Mouse (Mus musculus): Measurements from ENCODE around the gene C77080.

The C77080 gene

DNA sequence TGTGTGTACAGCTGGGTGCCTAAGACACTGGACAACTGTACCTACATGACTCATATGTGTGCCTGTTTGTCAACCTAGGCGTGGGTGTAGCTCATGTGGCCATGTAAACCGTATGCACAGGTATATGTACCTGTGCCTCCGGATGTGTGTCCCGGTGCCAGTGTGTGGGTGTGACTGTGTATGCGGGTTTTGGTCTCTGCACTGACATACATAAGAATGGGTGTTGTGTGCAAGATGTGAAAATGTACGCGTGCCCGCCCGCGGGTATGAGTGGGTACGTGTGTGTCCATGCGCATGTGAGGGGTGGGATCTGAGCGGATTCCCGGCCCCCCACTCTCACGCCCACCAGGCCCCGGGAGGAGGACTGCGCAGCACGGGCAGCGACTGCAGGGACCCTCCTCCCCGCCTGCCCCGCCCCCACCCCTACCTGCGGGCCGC lies 22.6 kb downstream of the C77080 start:
- no peak for DNase-seq (ENCODE audit: low read depth)

DNA sequence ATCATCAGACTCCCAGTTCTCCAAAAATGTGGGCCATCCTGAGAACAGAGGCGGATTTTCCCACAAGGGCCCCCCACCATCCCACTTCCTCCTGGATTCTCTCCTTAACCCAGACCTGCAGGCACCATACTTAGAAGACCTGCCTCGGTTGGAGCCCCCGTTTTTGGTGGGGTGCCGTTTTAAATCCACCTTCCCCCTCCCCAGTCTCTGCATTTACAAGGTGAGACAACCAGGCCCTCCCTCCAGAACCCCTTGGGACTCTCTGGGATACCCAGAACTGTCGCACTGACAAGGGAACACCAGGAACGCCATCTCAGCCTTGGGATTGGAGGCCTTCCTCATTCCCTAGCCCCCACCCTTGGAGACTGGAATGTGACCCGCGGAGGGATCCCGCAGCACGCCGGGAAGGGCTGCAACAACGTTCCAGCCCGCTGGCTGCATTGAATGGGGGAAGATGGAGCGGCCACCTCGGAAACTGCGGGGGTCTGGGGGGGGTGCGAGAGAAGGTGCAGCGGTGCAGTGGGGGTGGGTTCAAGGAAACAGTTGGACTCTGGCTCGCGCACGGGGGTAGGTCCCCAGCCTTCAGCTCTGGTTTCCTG lies 23.3 kb downstream of the C77080 start:
- DNase-seq (ENCODE audit: low read depth) = no peak

DNA sequence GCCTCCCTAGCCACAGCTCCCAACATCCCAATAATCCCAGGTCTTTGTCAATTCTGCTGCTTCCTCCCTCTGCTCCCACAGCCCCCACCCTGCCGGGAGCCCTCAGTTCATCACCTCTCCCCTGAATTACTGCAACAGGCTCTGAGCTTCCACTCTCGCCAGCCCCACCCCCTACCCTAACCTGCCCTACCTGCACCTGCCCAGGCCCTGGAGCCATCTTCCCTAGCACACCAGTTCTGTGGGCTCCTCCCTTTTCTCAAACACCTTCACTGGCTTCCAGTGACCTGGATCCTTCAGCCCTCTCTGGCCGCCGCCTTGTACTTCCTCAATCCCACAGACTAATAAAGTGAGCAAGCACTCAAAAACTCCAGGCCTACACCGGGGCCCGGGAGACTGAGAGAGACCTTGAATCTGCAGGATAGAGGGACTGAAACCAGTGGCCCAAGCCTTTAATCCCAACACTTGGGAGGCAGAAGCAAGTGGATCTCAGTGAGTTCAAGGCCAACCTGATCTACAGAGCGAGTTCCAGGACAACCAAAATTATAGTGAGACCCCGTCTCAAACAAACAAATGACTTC lies 24.9 kb downstream of the C77080 start:
- DNase-seq (ENCODE audit: low read depth) = no peak

DNA sequence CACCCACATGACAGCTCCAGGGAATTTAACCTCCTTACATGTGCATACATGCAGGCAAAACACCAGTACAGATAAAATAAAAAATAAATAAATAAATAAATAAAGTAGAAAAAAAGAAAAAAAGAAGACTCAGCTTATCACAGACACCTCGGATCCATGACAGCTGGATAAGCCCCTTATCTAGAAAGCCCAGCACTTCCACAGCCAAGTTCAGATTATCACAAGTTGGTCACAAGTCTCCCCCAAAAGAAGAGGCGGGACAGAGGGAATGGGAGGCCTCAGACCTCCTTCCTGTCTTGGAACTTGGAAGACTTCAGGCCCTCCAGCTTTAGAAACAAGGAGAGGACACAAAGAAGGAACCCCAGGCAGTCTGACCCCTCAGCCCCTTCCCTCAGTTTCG lies 26.1 kb downstream of the C77080 start:
- DNase-seq (ENCODE audit: low read depth) = no peak

DNA sequence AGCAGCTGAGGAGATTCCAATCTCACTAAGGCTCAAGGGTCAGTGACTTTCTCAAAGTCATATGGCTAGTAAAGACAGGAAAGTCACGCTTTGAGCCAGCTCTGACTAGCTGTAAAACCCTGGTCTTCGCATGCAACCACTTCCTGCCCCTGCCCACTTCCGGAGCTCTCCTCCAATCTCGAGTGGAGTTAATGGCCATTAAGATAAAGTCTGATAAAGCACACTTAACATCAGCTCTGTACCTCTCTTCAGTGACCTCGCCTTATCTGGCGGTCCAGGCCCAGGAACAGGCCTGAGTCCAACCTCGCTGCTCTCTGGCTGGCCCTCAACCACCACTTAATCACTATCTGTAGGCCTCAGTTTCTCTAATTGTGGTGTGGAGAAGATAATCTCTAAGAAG lies 26.7 kb downstream of the C77080 start:
- peak; percentile 38 for DNase-seq (ENCODE audit: low read depth)

DNA sequence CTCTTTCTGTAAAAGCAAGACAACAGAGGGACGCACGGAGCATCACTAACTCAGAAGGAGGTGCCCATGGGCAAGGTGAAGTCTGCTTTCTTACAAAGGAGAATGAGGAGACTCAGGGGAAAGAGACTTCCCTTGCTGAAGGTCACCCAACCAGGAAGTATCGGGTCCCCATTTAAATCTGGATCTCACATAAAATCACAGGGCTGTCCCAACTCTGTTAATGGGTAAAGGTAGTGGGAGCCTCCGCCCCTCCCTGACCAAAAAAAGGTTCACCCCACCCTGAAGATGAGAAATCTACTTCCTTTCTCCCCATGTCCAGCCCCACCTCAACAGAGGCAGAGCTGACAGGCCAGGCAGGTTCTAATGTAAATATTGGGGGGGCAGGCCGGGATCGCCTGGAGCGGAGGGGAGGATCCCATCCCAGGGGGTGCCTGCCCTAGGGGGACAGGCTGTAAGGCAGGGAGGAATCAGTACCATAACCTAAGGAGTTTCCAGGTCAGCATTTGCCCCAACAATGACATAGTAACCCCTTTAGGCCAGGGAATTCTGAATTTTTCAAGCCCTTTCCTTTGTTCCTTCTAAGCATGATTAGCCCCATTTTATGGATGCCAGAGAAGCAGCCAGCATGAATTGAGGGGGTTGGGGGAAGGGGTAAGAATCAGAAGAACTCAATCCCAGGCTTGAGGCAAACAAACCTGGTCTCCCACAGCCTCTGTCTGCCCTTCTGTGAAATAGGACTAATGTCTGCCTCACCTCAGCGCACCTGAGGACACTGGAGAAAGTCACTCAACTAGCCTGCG lies 28.4 kb downstream of the C77080 start:
- DNase-seq (ENCODE audit: low read depth) = no peak

DNA sequence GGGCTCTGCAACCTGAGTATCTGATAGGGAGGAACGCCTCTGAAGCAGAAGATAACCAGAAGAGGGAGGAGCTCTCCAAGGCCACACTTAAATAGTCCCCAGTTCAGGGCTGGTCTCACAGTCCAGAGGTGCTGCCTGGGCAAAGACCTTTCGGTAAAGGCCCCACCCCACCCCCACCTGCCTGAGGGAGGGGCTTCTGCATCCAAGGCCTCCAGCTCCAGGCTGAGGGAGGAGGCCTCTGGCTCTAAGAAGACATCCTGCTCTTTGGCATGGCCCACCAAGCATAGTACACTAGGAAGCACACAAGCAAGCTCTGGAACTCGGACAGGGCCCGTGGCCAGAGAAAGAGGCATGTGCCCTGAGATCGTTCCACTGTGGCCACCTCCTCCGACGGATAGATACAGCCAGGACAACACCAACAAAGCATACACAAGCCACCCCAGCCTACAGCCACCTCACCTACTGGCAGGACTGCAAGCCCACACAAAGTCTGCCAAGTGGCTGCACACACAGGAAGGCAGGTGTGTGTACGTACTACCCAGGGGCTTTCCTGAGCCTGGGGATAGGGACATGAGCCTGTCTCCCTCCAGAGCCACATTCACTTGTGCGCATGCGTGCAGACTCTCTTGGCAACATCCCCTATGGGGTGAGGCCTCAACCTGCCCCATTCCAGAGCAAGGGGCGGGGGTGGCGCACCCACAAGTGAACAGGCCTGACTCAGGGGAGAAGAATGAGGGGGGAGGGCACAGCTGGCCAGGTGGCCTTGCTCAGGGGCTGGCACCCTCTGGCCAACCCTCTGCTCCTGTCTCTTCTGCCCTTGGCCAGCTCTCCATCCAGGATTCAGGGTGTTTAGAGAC lies 29.4 kb downstream of the C77080 start:
- no peak for DNase-seq (ENCODE audit: low read depth)

DNA sequence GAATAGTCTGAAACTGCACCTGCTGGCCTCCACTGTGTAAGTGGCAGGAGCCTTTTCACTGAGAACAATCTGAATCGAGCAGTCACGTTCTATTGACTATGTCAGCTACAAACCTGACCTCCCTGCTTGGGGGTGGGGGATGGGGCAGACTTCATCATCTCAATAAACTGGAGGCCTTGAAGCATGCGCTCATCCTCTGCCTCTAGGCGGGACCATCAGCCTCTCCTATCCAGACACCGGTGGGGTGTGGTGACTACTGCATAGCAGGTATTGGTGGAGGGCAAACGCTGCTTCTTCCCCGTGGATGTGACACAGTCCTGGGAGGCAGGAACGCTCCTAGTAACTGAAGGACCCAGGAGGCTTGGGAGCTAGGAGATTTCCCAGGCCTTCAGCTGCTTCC lies 30.3 kb downstream of the C77080 start:
- no peak for DNase-seq (ENCODE audit: low read depth)

DNA sequence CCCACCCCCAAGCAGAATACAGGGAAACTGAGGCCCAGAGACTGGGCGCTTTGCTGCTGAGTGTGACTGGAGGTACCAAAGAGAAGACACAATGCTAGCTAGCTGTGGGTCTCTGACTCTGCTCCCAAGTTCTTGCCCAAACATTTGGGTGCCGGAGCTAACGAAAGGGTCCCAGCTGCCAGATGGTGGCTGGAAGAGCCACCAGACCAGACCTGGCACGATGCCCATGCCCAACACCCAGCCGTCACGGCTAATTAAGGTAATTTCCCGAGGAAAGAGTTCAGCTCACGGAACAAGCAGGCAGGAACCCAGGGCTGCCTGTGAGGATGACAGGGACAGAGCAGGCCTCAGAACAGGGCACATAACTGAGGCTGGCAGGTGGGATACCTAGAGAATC lies 33.2 kb downstream of the C77080 start:
- DNase-seq (ENCODE audit: low read depth) = no peak

DNA sequence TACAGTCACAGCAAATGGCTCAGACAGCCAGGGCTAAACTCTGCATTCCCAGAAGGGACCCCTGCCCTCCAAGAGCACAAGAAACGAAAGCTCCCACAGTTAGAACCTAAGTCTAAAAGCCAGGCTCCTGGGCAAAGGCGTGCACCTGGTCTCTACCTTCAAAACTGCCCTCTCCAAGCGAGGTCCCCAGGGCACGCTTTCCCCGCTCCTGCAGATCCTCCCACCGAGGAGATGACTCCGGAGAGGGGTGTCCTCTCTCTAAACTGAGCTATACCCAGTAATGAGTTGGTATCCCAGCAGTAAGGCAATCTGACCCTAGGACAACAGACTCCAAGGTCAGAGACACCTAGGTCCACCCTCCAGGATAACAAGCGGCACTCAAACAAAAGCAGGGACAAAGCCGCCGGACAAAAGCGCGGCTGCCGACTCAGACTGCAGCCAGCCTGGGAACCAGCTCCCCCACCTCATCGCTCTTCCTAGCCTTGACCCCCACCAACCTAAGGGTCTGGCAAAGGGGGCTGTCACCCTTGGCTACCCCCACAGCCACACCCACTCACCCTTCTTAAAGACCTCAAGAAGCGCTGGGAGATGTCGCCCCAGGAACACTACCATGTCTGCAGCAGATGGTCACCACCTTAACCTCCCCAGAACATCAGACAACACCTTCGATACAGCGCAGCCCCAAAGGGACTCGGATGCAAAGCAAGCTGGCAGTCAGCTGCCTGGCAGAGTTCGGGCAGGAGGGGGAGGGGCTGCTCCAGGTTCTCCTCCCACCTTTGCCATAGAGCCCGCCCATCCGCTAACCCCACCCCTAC lies 33.8 kb downstream of the C77080 start:
- DNase-seq (ENCODE audit: low read depth) = no peak

DNA sequence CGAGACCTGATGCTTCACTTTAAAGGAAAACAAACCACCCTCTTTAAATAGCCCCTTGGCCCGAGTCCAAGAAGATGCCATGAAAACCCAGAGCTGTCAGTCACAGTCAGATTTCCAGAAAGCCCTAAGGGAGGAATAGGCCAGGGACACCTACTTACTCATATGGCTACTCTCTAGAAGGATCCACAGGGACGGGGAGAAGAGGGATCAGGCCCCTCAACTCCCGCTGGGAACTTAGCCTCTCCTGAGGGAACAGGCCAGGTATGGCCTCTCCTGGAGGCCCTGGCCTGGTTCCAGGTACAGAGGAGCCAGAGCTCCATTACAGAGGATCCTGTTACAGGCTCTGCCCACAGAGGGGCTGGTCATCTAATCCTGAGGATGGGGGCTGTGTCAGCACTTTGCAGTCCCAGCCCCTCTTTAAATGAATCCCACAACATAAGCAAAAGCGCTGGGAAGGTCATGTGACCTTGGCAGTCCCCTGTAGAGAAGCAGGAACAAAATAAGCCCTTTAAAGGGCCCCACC lies 34.7 kb downstream of the C77080 start:
- no peak for DNase-seq (ENCODE audit: low read depth)

DNA sequence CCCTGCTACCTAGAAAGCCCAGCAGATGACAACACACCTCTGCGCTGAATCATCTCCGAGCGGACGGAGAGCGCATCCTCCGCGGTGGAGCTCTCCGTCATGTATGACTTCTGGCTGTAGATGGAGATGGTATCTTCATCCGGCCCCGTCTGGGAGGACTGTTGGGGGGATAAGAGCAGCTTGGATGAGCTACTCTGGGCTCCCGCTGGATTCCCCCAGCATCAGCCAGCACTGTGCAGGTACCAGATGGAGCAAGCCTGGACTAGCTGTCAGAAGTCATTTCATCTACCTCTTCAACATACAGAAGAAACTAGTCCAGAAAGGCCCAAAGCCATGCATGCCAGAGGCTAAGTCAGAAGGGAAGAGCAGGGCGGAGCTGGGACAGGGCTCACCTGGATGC lies 35.9 kb downstream of the C77080 start:
- DNase-seq (ENCODE audit: low read depth) = no peak

DNA sequence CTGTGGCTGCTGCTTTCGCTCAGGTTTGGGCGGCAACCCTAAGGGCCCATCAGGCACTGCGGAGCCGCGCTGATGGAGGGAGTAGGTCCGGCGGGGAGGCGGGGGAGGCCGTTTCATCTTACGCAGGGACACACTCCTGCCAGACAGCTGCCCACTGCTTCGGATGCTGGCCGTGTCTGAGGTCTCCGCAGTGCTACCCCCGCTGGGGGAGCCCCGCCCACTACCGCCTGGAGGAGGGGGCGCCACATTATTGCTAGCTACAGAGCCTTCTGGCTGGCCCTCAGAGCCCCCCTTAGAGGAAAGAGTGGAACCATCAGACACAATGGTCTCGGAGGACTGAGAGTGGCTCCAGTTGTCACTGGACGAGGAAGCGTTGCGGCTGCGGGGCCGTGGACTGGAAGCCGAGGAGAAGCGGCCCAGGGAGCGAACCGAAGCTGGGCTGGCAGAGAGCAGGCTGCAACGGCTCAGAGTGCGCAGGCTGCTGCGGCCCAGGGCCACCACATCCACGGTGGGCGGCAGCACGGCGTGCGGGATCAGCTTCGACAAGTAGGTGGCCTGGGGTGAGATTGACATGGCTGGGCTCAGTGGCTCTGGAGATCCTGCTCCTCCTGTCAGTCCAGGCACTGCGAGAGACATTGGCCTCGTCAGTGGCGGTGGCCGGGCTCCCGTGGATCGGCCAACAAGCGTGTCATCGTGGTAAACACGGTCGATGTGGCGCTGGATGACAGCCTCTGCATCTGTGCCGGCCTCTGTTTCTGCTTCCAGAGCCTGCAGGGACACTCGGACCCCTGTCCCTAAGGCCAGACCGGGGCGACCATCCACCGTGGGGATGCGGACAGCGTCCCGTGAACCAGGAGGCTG lies 37.6 kb downstream of the C77080 start:
- DNase-seq (ENCODE audit: low read depth) = no peak

DNA sequence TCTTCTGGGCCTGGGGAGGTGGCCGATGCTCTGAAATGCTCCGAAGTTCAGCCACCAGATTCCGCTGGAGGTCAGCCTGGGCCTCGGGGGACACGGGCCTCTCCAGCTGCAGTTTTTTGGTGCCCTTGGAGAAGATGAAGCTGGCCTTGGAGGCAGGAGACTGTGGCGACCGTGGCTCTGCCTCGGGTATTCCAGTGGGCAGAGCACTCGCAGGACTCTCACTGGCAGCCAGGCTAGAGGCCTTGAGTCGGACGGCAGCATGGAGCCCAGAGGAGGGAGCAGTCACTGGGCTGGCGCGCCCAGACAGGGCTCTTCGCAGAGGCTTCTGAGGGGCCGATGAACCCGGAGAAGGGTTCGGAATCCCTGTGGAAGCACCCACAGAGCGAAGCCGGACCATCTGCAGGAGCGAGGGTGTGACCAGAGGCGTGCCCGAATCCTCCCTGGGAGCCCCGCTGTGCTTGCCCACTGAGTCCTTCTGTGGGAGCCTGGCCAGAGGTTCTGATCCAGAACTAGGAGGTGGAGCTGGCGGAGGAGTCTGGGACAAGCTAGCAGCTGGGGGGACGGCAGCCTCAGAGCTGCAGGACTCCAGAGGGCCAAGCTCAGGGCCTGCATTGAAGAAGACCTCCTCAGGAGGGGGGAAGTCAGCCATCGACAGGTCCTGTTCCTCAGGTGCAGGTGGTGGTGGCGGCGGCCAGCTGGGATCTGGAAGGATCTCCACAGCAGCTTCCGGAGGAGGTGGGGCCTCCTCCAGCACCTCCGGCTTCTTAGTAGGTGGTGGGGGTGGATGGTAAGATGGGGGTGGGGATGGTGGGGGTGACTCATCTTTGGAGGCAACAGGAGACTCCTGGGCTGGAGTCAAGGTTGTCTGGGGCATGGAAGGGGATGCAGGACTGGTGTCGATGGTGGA lies 38.9 kb downstream of the C77080 start:
- DNase-seq (ENCODE audit: low read depth) = no peak

DNA sequence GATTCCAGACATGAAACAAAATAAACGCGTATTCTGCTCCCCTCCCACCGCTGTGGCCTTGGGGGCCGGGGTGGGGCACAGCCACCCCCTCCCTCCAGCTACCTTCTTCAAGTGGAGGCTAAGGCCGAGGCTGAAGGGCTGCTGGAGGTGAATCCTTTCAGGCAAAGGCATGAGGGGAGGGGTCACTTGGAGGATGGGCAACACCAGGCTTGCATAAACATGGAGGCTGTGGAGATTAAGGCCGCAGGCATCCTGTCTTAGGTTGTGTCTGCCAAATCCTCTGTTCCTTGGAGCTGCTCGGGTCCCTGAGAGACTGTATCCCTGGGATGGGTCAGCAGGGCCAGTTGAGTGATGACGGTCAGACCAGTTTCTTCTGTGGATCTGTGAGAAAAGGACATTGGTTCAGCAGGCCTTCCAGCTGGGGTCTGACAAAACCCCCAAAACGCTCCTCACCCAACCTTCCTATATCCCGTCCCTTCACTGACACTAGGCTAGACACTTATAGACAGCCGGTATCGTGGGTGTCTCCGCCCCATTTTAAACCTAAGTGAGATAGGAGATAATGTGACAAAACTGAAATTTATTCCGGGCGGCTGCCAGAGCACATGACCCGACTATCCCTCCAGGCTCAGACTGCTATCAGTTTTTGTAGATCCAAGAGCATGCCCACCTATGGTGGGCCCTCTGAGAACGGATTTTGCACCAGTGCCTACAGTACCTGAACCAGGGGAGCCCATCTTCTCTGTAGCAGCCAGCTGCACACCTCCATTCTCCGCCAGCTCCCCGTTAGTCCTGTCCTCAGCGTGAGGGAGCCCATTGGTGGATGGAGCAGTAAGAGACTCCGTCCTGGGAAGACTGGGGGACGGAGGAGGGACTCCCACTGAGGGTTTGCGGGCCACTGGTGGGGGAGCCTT lies 39.9 kb downstream of the C77080 start:
- DNase-seq (ENCODE audit: low read depth) = no peak

DNA sequence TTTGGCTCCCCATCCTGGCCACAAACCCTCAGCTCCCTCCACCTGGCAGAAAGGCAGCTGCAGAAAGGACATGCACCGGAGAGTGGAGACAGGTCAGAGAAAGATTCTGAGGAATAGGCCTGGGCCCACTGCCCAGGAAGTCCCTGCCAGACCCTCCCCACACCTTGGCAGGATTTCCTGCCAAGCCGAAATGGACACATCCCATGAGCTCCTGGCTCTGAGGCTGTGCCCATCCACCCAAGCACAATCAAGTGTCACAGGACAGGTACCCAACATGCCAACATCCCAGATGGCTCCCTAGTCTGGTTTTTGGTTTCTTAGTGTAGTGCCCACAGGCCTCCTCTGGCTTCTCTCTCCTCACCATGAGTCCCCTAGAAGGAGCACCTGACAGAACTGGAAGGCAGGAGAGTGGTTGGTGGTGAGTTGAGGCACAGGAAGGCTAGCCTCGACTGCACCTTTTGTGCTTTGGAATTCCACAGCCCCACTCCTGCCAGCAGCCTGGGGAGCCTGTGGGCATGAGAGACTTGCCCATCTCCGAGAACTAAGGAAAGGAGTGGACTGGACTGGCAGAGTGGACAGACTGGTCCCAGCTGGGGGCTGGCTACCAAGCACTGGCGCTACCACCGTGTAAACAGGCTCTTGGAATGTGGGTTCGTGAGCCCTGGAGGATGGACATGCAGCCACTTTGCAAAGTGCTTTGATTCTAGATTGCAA lies 40.7 kb downstream of the C77080 start:
- no peak for DNase-seq (ENCODE audit: low read depth)

DNA sequence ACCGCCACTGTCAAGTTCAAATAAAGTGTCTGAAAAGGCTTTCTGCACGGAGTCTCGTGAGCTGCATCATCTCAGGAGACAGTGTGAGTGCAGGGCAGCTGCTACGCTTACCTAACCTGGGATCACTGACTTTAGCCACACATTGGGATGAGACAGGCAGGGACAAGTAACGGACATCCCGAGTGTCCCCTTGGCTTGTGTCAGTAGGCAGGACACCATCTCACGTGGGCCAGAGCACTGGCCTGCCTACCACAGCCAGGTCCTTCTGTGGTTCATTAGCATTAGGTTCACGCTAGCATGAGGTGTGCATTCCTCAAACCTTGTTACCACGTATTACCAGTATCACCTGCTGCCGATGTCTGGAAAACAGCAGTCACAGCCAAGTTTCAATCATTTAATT lies 42.0 kb downstream of the C77080 start:
- DNase-seq (ENCODE audit: low read depth) = no peak

Measured in c-Kit-positive CD71-negative TER-119-negative erythroid progenitor cells, embryonic 14.5 days (primary cell).